Mouse (Mus musculus) urinary bladder, postnatal 10 days (tissue): Measurements from ENCODE around the gene Cir1.

Experiments
- DNase-seq: peaks from one replicate; pipeline ENCODE4 v3.0.0; 2022; ENCODE audit warnings: low spot score

Cir1 gene

DNA sequence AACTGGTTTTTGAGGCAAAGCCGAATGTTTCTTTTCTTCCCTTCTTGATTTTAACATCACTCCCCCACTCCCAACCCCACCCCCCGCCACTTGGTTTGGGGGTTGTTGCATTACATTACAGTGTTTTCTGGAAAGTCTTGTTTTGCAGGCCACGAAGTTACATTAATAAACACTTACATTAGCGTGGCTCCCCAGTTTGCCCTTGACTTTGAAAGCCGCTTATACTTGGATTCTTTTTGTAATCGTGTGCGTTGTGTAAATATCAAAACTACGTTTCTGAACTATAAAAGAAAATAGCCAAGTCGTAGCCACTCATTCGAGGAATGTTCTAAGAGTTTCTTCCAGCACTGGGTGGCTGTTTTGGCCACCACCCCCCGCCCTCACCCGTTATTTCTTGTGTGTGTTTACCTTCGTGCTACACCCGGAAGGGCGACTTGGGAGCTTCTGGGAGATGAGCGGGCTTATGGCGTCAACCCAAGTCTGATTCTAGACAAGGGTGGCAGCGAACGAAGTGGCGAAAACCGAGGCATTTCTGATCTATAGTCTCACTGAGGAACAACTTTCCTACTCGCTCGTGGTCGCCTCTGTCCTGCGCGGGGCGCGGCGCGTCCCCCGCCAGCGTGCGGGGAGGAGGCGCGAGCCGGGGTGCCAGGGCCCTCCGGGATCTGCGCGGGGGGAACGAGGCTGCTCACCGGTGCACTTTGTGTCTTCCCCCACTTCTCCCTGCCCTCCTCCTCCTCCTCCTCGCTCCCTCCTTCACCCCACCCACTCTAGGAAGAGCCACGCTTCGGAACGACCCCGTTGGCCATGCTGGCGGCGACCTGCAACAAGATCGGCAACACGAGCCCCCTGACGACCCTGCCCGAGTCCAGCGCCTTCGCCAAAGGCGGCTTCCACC lies 39.9 kb downstream of the Cir1 start:
- DNase-seq: no peak

DNA sequence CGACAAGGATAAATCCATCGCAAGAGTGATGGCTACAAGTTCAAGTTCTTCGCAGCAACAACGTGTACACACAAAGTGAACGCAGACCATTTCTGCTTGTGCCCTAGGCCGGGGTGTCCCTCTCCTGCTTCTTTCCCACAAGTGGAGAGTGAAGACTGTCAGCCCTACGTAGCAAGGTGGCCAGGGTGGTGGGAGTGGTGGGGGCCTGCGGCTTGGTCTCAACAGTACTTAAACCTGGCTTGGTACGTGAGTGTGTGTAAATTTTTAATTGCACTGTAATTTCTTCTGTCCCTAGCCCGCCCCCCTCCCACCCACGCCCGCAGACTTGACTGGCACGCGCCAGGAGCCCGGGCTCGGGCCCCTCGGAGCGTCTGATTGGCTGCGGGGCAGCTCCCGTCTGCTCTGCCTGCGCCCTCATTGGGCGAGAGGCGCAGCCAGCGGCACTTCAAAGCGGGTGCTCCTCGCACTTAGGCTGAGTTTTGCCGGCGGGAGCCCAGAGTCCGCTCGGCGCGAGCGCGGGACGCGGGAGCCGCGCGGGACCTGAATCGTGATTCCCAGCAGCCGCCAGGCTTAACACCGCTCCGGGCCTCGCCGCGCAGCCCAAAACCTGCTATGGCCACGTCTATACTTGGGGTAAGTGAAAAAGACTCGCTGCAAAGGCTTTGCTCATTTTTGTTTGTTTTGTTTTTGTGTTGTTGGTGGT lies 40.9 kb downstream of the Cir1 start, which contains the start of gene Sp9:
TSS of gene Sp9 (plus strand) at position 467 of the 703 bp plus-strand sequence.
- no peak for DNase-seq

- DNase-seq: no peak
Observed at GRCm38 (mm10) chr2:73270593-73271458, 41.7 kb downstream of the Cir1 start.

- DNase-seq: no peak
Observed at GRCm38 (mm10) chr2:73270071-73270592, 42.4 kb downstream of the Cir1 start.

- no peak for DNase-seq
Observed at GRCm38 (mm10) chr2:73269666-73270065, 42.8 kb downstream of the Cir1 start.

DNA sequence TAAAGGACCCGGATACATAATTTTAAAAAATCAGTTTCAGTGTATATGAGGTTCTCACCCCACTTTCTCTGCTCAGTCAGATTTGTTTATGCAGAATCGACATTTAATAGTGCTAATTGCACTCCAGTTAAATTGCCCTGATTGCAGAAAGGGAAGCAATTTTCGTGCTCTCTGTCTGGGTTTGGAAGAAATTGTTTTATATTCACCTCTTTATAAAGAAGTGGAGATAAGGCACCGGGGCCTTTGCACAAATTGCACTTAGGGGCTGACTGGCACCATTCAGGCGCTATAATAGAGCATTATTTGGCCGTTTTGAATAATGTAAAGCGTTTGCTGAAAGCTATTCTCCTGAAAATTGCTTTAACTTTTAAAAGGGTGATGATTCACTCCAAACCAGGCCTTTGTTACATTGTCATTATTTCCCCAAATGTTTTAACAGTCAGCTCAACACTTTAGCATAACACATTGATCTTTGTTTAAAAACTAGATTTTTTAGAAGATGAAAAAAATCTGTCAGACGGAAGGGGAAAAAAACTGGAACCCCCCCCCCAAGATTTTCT lies 43.6 kb downstream of the Cir1 start:
- no peak for DNase-seq

GRCm38 (mm10) chr2:73268281-73268680 lies 44.2 kb downstream of the Cir1 start:
- no peak for DNase-seq

GRCm38 (mm10) chr2:73267818-73268217 lies 44.7 kb downstream of the Cir1 start:
- DNase-seq: no peak

DNA sequence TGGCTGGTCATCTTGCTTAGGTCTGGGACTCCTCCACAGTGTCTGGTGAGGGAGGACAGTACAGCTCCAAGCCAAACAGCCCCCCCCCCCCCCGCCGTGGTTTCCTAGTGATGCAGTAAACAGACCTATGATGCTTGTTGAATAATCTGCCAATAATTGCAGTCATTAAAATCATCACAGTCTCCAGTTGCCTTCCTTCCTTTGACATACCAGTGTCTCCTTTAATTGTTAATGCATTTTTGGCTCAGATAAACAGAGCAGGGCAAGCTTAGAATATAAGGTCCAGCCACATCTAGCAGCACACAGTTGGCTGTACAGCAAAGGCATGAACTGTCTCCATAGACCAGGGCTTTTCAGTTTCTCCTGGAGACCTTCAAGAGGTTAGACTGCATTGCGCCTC lies 45.3 kb downstream of the Cir1 start:
- no peak for DNase-seq

DNA sequence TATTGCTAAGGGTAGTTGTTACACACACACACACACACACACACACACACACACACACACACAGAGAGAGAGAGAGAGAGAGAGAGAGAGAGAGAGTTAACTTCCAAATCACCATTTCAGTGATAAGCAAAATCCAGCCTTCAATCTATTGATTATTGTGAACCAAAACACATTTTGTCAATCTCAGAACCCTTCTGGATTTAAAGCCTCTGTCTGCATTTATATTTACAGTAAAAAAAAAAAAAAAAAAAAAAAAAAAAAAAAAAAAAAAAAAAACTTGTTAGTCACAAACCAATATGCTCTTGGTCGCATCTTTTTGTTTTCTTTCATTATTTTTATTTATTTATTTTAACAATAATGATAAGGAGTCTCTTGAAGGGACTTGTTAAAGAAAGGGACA lies 45.9 kb downstream of the Cir1 start:
- no peak for DNase-seq

GRCm38 (mm10) chr2:73266011-73266410 lies 46.5 kb downstream of the Cir1 start:
- no peak for DNase-seq

DNA sequence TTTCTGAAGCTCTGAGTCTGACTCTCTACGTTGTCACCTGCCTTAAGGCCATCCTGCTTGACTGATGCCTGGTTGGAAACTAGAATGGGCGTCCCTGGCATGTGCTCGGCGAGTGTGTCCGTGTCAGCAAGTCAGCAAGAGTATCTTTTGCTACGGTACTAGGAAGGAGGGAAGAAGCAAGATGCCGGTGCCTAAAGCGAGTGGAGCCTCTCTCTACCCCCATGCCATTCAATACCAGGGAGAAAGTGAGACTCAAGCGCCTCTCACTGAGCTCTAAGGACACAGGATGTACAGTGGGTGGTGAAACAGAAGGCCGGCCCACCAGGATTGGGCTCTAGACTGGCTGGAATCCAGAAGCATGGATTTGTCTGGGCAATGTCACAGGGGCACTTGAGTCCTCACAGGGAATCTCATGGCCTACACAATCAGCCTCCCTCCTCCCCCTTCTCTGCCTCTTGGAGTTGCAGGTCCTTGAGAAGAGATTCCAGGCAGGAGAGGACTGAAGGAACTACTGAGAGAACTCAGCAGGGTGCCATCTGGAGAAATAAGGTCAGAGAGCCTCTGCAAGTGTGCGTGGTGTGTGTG lies 47.8 kb downstream of the Cir1 start:
- no peak for DNase-seq

- DNase-seq: no peak
Observed at GRCm38 (mm10) chr2:73263794-73264610, 48.5 kb downstream of the Cir1 start.

DNA sequence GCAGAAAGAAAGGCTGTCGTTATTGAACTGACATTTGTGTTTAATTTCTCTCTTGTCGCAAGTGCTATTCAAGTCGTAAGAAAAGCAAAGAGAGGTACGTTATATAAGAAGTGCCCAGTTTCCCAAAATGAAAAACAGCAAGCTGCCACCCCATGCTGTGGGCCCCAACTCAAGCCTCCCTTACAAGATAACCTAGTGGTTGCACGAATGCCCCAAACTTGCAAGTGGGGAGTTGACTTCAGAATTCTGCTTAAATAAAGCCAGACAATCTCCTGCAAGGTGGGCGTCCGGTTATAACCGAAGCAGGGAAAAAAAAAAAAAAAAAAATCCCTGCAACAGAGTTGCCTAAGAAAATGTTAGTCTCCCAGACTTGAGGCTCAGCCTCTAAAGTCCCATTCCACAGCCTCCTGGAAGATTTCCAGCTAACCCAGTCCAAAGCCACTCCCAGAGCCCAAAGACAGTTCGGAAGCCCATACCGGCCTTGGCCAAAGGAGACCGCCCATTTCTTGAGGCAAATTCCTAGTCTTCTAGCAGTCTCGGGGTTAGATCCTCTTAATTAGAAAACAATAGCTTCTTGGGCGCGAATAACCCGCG lies 49.2 kb downstream of the Cir1 start:
- no peak for DNase-seq

DNA sequence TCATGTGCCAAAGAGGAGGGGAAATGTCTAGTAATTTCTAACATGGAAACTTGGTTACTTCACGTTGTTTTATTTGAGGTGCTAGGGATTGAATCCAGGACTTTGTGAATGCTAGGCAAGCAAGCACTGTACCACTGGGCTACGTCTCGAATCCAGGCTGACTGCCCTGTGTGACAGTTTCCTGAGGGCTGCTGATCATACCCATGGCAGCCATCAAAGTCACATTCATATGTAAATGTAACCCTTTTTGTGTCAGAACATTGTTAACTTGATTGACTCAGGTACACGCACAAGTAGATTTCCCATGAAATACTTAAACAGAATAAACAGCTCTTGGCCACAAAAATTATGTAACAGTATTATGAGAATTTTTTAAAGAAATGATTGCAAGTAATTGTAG lies 63.8 kb downstream of the Cir1 start:
- no peak for DNase-seq

DNA sequence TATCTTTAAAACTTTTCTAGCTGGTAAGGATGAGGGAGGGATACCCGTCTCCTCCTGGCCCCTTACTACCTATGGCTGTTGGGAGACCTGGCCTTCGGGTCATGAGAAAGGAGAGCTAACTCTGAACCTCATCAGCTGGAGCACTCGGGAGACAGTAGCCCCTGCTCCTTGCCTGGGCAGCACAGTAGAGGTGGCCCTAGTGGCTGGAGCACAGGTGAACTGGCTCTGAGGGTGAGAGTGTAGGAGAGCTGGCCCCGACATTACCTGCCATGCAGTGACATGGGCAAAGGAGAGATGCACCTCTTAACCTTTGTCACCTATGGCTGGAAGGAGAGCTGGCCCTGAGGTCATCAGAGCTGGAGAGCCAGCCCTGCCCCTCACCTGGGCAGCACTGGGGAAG lies 71.2 kb downstream of the Cir1 start:
- DNase-seq: no peak
